Mouse (Mus musculus) lung, postnatal 25 days (tissue): Measurements from ENCODE around the gene Nptx1.
A peak's percentile ranks its signal among the peaks of the same experiment; 100 is the strongest.

ENCODE experiments used
- DNase-seq: peaks from one replicate; pipeline ENCODE4 v3.0.0; 2022; ENCODE audit warnings: low spot score

Gene Nptx1

DNA sequence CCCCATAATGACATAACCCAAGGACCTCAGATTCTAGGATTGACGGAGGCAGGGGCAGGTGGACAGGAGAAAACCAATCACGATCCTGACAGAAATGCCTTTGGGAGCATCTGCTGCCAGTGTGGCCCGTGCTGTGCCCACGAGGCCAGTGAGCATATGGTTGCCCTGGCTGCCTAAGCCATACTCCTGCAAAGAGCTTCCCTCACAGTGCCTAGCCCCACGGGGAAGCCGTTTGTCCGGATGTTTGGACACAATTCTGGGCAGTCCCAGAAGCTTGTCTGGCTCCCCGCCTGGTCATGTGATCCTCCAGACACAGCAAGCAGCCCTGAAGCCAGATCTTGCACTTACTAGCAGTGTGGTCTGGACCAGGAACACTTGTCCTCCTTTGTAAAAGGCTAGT, 24.8 kb downstream of the Nptx1 start:
- peak; percentile 73 for DNase-seq

GRCm38 (mm10) chr11:119521920-119522710, 25.4 kb downstream of the Nptx1 start:
- DNase-seq, result peak; percentile 80

DNA sequence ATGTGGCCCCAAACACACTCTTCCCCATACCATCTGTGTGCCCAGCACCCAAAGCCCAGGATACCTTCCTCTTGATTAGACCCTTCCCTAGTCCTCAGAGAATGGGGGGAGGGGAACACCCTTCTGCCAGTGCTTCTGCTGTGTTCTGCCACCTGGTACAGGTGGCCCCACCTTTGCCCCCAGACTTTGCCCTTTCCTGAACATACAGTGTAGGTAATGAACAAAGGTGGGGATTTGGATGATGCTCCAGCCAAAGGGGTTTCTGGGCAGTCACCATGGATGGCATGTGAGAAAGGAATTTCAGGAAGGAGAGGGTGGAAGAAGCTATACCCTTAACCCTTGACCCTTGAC, 26.9 kb downstream of the Nptx1 start:
- no peak for DNase-seq

DNA sequence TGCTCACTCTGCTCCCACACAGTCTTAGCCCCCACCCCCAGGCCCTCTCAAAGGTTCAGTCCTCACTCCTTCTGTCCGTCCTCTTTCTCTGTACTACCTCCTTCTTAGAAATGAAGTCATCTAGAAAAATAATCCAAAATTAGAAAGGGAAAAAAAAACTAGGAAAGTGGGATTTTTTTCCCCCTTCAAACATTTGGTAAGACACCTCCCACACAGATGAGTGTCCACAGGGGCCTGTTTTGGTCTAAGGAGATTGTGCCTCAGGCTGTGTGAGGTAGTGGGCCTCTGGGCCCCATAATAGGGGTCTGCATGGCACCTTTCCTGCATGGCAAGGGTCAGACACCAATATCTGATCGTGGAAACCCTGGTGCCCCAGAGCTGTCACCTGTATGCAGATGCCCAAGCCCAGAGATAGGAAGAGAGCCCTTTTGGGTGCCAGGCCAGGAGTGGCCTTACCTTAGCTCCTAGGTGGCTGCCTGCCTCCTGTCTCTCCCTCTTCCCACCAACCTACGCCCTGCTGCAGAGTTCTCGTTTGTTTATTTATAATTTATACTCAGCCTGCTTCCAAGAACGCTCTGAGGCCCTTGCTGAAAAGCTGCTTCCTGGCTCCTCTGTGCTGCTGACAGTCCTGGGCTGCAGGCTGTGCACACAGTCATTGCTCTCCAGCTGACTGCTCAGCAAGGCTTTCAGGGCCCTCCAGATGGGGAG, 27.4 kb downstream of the Nptx1 start:
- peak; percentile 23 for DNase-seq

DNA sequence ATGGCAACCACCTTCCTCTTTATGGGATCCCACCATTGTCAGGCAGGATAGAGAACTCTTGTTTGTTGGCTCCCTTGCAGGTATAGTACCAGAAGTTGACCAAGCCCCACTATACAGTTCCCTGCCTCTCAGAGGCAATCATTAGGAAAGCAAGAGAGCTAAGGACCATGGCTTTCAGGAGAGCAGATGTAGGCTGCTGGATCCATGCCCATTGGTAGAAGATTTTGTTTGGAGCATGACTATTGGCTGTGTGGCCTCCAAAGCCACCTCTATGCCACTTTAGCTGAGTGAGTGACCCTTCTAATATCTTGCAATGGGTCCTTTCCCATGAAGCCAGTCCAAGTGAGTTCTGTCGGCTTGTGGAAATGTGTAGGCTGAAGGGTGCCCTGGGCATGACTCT, 28.2 kb downstream of the Nptx1 start:
- no peak for DNase-seq

- no peak for DNase-seq
Observed at GRCm38 (mm10) chr11:119516677-119517361, 30.7 kb downstream of the Nptx1 start.

GRCm38 (mm10) chr11:119515823-119516676, 31.5 kb downstream of the Nptx1 start:
- no peak for DNase-seq

DNA sequence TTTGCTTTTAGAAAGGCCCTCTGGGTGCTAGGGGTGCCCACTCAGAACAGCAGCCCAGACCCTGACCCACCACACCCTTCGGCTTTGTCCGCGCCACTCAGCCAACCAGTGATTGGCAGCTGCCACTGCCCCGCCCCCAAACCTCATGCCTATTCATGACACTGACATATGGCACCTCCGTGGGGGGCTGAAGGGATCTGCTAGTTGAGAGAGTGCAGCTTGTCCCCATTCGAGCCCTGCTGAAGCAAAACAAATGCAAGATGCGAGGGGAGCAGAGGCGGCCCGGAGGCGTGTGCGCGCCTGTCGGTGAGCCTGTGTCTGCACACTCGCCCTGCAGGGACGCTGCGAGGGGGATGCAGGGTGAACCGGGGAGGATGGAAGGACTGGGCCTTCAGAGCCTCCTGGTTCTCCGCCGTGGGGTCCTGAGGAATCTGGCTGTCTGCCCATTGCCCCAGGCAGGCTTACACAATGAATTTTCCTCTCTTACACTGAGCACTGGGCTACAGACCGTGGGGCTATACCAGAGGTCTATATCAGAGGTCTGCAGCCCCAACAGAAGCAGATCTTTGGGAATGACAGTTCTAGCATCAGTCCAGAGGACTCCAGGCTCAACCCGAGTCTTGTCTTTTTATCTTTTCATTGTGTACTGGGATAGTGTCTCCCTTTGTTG, 32.5 kb downstream of the Nptx1 start:
- no peak for DNase-seq

DNA sequence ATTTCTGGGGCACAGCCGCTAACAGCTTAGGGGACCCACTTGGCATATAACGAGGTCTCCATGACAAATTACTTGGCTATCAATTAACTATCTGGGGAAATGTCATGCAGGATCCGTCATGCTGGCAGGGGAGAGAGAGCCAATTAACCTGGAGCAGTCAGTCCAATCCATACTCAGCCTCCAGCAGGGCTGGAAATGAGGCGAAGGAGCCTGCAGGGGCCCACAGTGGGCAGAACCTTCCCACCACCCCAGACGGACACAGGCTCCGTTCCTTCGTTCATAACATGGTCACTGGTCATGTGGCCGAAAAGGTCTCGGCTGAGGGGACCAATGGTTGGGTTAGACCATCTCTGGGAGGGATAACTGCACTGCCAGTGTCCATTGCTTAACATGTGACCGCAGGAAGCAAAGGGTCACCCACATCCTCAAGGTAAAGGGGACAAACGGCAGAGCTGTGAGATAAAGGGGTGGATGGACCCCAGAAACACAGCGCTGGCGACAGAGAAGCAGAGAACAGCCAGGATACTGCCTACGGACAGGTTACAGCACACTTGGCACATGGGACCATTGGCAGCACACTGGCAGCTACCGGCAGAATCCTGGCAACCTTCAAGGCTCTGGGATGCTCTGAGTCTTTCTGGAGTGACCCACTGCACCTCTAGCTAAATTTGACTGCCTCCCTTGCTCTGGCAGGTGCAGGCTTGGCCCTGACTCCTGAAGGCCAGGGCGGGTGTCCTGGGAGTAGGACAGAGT, 33.3 kb downstream of the Nptx1 start:
- no peak for DNase-seq

DNA sequence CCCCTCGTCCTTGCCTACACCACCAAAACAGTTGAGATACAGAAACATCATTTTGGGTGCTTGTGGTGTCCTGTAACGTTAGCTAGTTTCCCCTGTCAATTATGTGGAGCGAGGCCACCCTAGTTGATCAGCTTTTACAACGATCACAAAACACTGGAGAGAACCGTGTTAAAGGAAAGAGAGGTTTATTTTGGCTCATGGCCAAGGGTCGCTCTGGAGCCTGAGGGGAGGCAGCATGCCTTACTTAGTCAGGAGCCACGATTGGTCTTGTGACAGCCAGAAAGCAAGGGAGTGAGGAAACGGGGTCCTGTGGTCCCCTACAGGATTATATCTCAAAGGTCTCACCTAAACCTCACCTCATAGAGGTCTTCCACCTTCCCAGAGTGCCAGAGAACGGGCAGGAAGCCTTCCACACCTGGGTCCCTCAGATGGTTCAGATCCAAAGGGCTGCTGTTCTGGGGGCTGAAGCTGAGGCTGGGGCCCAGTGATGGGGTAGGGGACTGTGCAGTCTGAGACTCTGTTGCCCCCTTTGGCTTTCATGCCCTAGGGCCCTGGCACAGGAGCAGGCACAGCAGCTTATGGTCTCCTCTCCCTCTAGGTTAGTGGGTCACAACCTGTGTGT, 34.4 kb downstream of the Nptx1 start:
- DNase-seq, result no peak

DNA sequence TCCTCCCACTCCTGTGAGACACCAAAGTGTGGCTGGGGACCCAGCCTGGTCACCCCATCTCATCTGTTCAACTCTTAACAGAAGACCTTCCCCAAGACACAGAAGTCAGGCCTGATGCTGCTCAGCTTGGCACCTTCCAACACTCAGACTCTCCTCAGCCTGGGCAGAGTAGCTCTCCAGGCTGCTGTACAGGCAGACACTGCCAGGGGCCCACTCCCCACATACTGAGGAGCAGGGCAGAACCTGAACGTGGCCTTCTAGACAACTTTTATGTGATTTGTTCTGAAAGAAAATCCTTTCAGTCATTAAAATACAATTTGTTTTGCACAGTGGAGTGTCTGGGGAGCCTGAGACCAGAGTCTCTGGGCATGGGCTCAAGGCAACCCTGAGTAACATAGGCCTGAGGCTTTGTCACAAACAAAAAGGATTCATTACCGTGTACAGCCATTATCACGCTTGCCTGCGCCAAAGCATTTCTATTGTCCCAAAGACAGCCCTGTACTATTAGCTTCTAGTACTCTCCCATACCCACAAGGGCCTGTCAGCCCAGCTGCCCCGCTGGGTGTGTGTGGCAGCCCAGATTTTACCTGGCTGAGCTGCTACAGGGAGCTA, 38.3 kb downstream of the Nptx1 start:
- DNase-seq, result no peak

DNA sequence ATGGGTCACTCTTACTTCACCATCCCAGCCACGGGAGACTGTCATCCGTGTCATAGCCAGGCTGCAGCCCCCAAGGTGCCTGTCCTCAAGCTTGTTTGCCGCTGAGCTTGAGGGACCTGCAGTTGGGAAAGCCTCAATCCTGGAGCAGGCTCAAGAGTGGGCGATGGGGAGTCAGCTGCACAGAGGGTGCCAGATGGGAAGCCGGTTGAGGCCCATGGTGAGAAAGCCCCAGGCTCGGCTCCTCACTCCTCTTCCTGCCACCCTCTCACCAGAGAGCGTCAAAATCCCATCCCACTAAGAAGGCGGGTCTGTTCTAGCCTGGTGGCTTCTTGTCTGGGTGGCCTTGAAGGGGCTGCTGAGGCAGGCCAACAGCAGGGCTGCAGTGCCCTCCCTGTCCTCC, 39.8 kb downstream of the Nptx1 start:
- DNase-seq, result no peak

- DNase-seq, result no peak
Observed at GRCm38 (mm10) chr11:119506386-119506785, 41.2 kb downstream of the Nptx1 start.

- DNase-seq, result peak; percentile 71
Observed at GRCm38 (mm10) chr11:119503675-119504074, 43.9 kb downstream of the Nptx1 start.

DNA sequence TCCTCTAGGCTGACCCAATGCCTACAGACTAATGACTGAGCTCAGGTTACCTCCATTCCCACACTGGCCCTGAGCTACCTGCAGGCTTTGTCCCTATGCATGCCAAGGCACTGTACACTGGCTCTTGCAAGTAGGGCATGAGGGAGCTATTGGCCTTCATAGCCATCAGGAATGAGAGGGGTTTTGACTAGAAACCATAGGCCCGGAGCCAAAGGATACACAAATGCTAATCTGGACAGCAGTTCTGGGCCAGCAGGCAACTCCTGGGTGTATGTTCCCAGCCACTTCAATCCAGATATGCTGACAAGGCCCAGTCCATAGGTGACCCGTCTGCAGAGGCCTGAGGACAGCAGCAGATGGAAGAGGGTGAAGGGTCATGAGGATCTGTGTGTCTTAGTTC, 47.5 kb downstream of the Nptx1 start:
- no peak for DNase-seq

DNA sequence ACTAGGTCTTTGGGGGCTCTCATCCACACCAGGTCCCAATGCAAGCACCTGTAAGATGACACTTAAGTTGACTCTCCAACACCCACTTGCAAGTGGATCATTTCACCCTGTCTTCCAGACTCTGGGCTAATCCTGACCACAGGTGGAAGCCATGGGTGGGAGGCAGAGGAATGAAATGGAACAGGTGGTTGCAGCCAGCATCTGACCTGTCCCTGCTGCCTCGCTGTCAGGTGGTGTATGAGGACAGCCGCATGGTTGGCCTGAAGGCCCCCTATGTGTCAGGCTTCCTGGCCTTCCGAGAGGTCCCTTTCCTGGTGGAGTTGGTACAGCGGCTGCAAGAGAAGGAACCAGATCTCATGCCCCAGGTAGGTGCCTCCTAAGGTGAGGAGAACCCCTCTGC, 48.3 kb downstream of the Nptx1 start:
- no peak for DNase-seq

GRCm38 (mm10) chr11:119497451-119497850, 50.1 kb downstream of the Nptx1 start:
- DNase-seq, result no peak

GRCm38 (mm10) chr11:119496147-119496546, 51.4 kb downstream of the Nptx1 start:
- DNase-seq, result no peak

GRCm38 (mm10) chr11:119493516-119493915, 54.0 kb downstream of the Nptx1 start:
- DNase-seq, result peak; percentile 45

GRCm38 (mm10) chr11:119492830-119493229, 54.7 kb downstream of the Nptx1 start:
- DNase-seq, result no peak
